Mouse (Mus musculus): ENCODE measurements around the gene Pla2g5.
"Not testable (repeated sequence)": the region's sequence is repeated elsewhere in the genome, so short reads cannot be mapped to it uniquely, and the experiment has no call there.

Gene Pla2g5

GRCm38 (mm10) chr4:138863344-138863998 lies at the start of gene Pla2g5:
Gene Pla2g5, minus strand, starts transcription at chr4:138863482.
- DNase-seq, result no peak

- no peak for DNase-seq
These were observed 42.5 kb upstream of the Pla2g5 start for GRCm38 (mm10) chr4:138905624-138906337.

- no peak for DNase-seq
These were observed 36.1 kb upstream of the Pla2g5 start for GRCm38 (mm10) chr4:138899361-138899760.

GRCm38 (mm10) chr4:138893789-138894188 lies 30.5 kb upstream of the Pla2g5 start:
- DNase-seq, result not testable (repeated sequence)

GRCm38 (mm10) chr4:138892655-138893054 lies 29.4 kb upstream of the Pla2g5 start:
- no peak for DNase-seq

- DNase-seq, result no peak
These were observed 26.4 kb upstream of the Pla2g5 start for GRCm38 (mm10) chr4:138889635-138890034.

- DNase-seq, result no peak
These were observed 25.9 kb upstream of the Pla2g5 start for GRCm38 (mm10) chr4:138889165-138889564.

- DNase-seq, result peak; percentile 86
These were observed 21.0 kb upstream of the Pla2g5 start for GRCm38 (mm10) chr4:138884261-138884660.

- DNase-seq, result no peak
These were observed 18.9 kb upstream of the Pla2g5 start for GRCm38 (mm10) chr4:138882179-138882578.

GRCm38 (mm10) chr4:138880811-138881584 lies 17.7 kb upstream of the Pla2g5 start:
- DNase-seq, result no peak

- no peak for DNase-seq
These were observed 16.5 kb upstream of the Pla2g5 start for GRCm38 (mm10) chr4:138879808-138880207.

- DNase-seq, result no peak
These were observed 15.5 kb upstream of the Pla2g5 start for GRCm38 (mm10) chr4:138878783-138879182.

GRCm38 (mm10) chr4:138877731-138878130 lies 14.4 kb upstream of the Pla2g5 start, which contains the start of gene Pla2g2e:
Gene Pla2g2e, plus strand, starts transcription at chr4:138877942.
- no peak for DNase-seq

- DNase-seq, result no peak
These were observed 12.7 kb upstream of the Pla2g5 start for GRCm38 (mm10) chr4:138875986-138876385.

GRCm38 (mm10) chr4:138875275-138875674 lies 12.0 kb upstream of the Pla2g5 start:
- DNase-seq, result not testable (repeated sequence)

- no peak for DNase-seq
These were observed 10.6 kb upstream of the Pla2g5 start, which contains the start of gene Gm13030 for GRCm38 (mm10) chr4:138873864-138874263. Gene Gm13030, minus strand, starts transcription at chr4:138873964.

- no peak for DNase-seq
These were observed 5.4 kb upstream of the Pla2g5 start for GRCm38 (mm10) chr4:138868666-138869065.

GRCm38 (mm10) chr4:138866413-138866812 lies 3.1 kb upstream of the Pla2g5 start:
- peak; percentile 86 for DNase-seq

- no peak for DNase-seq
These were observed 2.7 kb upstream of the Pla2g5 start for GRCm38 (mm10) chr4:138865991-138866390.

- DNase-seq, result no peak
These were observed 1.8 kb upstream of the Pla2g5 start for GRCm38 (mm10) chr4:138865092-138865491.

- peak; percentile 72 for DNase-seq
These were observed 3.6 kb downstream of the Pla2g5 start for GRCm38 (mm10) chr4:138859728-138860127.

- DNase-seq, result no peak
These were observed 4.0 kb downstream of the Pla2g5 start for GRCm38 (mm10) chr4:138859245-138859644.

GRCm38 (mm10) chr4:138858446-138858845 lies 4.8 kb downstream of the Pla2g5 start:
- DNase-seq, result no peak
